Mouse (Mus musculus) bone marrow macrophage, adult 2 months (primary cell): ENCODE measurements around the gene Tldc1. TPM values are rescaled to one million over a fixed set of nuclear protein-coding genes. Genes with fewer than 3 reads are reported as not detected.

Experiments
- H3K27ac ChIP-seq: 2 replicates; pipeline ENCODE4 v1.5.1; 2012; ENCODE audit warnings: low read depth, low read length; ENCODE audit not compliant: insufficient read depth
- H3K4me1 ChIP-seq: 2 replicates; pipeline ENCODE4 v1.6.1; 2012; ENCODE audit warnings: low read length; ENCODE audit not compliant: control insufficient read depth, insufficient read depth
- H3K4me3 ChIP-seq: 2 replicates; pipeline ENCODE4 v1.5.1; 2012; ENCODE audit warnings: mild to moderate bottlenecking, low read length, moderate library complexity; ENCODE audit not compliant: insufficient read depth
- CTCF ChIP-seq: IDR thresholded peaks from 2 replicates; pipeline ENCODE4 v1.5.1; 2012; ENCODE audit warnings: low read depth, mild to moderate bottlenecking, low read length, moderate library complexity
- POLR2A ChIP-seq: IDR thresholded peaks from 2 replicates; pipeline ENCODE4 v1.6.1; 2012; ENCODE audit warnings: mild to moderate bottlenecking, low read depth, low read length, borderline replicate concordance
- polyA plus RNA-seq: library from polyadenylated mRNA; stranded (reverse); fragments of >200 nt; gene quantifications from 2 replicates; pipeline ENCODE4 v1.2.4, GENCODE M21; 2012; ENCODE audit not compliant: missing spikeins, insufficient read depth, insufficient read length

Tldc1 gene
- polyA plus RNA-seq, 1 experiment: 5.4 TPM

DNA sequence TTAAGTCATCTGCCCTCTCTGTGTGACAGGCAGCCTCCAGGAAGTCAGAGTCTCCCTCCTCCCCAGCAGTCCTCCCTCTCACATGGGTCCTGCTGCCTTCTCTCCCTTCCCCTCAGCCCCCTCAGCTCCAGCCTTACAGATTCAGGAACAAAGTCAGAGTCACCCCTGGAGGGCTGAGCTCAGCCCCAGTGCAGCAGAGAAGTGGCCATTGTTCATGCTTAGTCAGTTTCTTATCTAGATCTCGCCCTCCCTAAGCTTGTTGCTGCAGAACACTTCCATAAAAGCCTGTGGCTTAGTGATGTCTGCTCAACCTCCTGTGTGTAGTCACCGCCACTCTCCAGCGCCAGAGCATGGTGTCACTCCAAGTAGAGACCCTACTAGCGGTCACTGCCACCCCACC lies 33.6 kb downstream of the Tldc1 start:
- Histone ChIP-seq H3K27ac (no peak overlapping the region), H3K4me1 (0 out of 2 replicates have a peak, but pooled peaks cover 2% of the 10 kb centered on the region), H3K4me3 (no peak overlapping the region)
- TF ChIP-seq POLR2A: no peak
- TF ChIP-seq CTCF: no peak

DNA sequence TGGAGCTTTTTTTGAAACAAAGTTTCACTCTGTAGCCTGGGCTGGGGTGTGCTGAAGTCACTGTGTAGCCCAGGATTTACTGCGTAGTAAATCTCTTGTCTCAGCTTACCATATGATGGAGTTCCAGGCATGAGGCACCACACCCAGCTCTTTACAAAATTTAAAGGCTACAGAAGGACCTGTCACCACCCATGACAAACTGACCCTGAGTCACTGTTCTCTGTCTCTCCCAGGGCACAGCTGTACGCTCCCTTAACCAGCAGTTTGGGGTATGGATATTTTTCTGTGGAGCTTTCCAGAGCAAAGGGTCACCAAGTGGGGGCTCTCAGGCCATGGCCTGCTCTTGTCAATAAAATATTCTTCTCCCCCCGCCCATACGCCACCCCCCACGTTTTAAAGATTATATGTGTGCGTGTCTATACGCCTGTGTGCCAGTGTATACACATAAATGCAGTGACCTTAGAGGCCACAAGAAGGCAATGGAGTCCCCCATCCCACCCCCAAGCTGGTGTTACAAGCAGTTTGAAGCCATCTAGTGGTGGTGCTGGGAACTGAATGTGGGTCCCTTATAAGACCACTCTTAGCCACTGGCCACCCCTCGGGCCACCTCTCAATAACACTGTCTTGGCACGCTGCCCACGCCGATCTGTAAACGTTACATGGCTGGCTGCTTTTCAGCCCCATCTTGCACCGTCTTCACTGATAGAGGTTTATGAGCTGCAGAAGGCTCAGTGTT lies 34.8 kb downstream of the Tldc1 start:
- Histone ChIP-seq H3K27ac (no peak overlapping the region), H3K4me3 (no peak overlapping the region), H3K4me1 (0 out of 2 replicates have a peak, but pooled peaks cover 2% of the 10 kb centered on the region)
- TF ChIP-seq CTCF (peak; percentile 83), POLR2A (no peak)

GRCm38 (mm10) chr8:119742409-119742808 lies 35.8 kb downstream of the Tldc1 start:
- TF ChIP-seq CTCF: no peak
- TF ChIP-seq POLR2A: no peak
- Histone ChIP-seq H3K27ac (no peak overlapping the region), H3K4me3 (no peak overlapping the region), H3K4me1 (no peaks in the 10 kb centered on the region)

GRCm38 (mm10) chr8:119740634-119741033 lies 37.6 kb downstream of the Tldc1 start:
- Histone ChIP-seq H3K4me3 (no peak overlapping the region), H3K27ac (no peak overlapping the region), H3K4me1 (no peaks in the 10 kb centered on the region)
- TF ChIP-seq CTCF: no peak
- TF ChIP-seq POLR2A: no peak

- TF ChIP-seq POLR2A (no peak), CTCF (no peak)
- Histone ChIP-seq H3K4me3 (no peak overlapping the region), H3K27ac (no peak overlapping the region), H3K4me1 (no peaks in the 10 kb centered on the region)
Measured at GRCm38 (mm10) chr8:119738129-119738907, 39.9 kb downstream of the Tldc1 start.

- H3K4me3 ChIP-seq: no peak overlapping the region
- H3K27ac ChIP-seq: no peak overlapping the region
- TF ChIP-seq CTCF: no peak
- no peak for TF ChIP-seq POLR2A
- H3K4me1 ChIP-seq: no peaks in the 10 kb centered on the region
Measured at GRCm38 (mm10) chr8:119737093-119737900, 40.9 kb downstream of the Tldc1 start.

DNA sequence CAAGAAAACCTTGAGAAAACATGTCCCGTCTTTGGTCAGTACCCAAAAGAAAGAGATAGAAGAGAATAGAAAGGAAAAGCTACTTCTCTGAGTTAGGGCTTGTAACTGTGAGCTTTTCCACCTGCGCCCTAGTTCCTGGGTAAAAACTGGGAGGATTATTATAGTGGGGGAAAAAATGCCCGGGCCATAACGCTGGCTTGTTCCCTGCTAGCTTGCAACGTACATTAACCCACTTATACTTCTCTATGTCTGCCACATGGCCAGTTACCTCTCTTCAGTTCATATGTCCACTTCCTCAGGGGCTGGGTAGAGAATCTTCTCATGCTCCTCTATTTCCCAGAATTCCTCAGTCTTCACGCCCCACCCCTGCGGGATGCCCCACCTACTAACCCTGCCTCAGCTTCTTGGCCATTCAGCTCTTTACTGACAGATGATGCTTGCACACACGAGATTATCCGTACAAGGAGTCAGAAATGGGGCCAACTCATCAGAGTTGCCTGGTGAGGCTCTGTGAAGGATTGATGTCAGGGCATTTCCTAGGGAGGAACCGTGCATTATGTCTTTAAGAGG lies 41.8 kb downstream of the Tldc1 start:
- TF ChIP-seq CTCF: no peak
- TF ChIP-seq POLR2A: no peak
- Histone ChIP-seq H3K4me3 (no peak overlapping the region), H3K4me1 (no peaks in the 10 kb centered on the region), H3K27ac (no peak overlapping the region)

GRCm38 (mm10) chr8:119732072-119732471 lies 46.1 kb downstream of the Tldc1 start:
- no peak for TF ChIP-seq CTCF
- TF ChIP-seq POLR2A: no peak
- H3K4me3 ChIP-seq: no peak overlapping the region
- no peaks in the 10 kb centered on the region for H3K4me1 ChIP-seq
- H3K27ac ChIP-seq: no peak overlapping the region

- no peak overlapping the region for H3K27ac ChIP-seq
- no peaks in the 10 kb centered on the region for H3K4me1 ChIP-seq
- H3K4me3 ChIP-seq: no peak overlapping the region
- no peak for TF ChIP-seq CTCF
- TF ChIP-seq POLR2A: no peak
Measured at GRCm38 (mm10) chr8:119728351-119728895, 49.8 kb downstream of the Tldc1 start.
